Mouse (Mus musculus): ENCODE results near the gene Kcnq2. TPM values are rescaled to one million over a fixed set of nuclear protein-coding genes. Genes with fewer than 3 reads are reported as not detected.

The Kcnq2 gene
- polyA plus RNA-seq, 1 experiment from 2014 or later, result 0.11 TPM

DNA sequence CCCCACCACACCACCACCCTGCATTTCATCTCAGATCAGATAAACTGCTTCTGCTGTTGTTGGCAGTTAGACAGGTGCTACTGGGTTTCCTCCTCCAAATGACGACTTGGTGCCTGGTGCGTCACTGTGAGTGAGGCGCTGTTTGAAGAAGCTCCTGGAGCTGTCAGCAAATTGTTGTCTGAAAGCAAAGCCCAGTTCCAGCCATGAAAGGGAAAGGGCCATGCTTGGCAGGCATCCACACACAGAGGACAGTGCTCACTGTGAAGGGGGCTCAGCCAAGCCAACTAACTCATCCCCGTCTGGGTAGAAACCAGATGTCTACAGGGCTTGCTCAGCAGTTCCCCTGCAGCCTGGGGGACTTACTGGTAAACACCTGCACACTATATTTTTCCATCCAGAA is 6.1 kb downstream of the Kcnq2 start:
- Histone ChIP-seq H3K27ac (ENCODE audit: poor library complexity, severe bottlenecking) (no peak overlapping the region), H3K4me1 (replicated peaks) (no peaks in the 10 kb centered on the region), H3K4me3 (no peak overlapping the region), H3K36me3 (no peaks in the 10 kb centered on the region), H3K4me2 (no peak overlapping the region), H3K9me3 (replicated peaks) (no peaks in the 10 kb centered on the region), H3K9ac (no peak overlapping the region), H3K27me3 (replicated peaks) (peaks cover 56% of the 10 kb centered on the region)
- ATAC-seq (ENCODE audit: insufficient number of reproducible peaks, low FRiP score), result no peak
- WGBS, result 72% methylated on average over 4 of the region's 4 CpGs

DNA sequence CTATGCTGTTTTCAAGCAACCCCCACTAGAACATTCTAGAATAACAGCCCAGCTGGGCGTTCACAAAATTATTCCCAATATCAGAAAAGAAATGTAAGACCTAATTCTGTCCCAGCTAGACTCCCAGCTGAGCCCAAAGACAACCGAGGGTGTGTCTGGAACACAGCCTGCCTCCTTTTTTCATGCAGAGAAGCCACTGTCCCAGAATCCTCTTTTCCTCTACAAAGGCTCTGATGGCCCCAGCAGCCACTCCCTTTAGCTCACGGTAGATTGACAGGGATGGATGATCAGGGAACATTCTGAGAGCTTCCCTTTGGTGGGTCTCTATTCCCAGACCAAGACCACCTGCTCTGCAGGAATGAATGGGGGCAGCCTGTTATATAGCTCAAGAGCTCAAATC is 7.3 kb downstream of the Kcnq2 start:
- Histone ChIP-seq H3K27me3 (replicated peaks) (peaks cover 51% of the 10 kb centered on the region), H3K4me3 (no peak overlapping the region), H3K9me3 (replicated peaks) (no peaks in the 10 kb centered on the region), H3K9ac (no peak overlapping the region), H3K36me3 (no peaks in the 10 kb centered on the region), H3K4me2 (no peak overlapping the region), H3K4me1 (replicated peaks) (no peaks in the 10 kb centered on the region), H3K27ac (ENCODE audit: poor library complexity, severe bottlenecking) (no peak overlapping the region)
- no peak for ATAC-seq (ENCODE audit: insufficient number of reproducible peaks, low FRiP score)
- WGBS, result 49% methylated on average over 3 of the region's 3 CpGs

DNA sequence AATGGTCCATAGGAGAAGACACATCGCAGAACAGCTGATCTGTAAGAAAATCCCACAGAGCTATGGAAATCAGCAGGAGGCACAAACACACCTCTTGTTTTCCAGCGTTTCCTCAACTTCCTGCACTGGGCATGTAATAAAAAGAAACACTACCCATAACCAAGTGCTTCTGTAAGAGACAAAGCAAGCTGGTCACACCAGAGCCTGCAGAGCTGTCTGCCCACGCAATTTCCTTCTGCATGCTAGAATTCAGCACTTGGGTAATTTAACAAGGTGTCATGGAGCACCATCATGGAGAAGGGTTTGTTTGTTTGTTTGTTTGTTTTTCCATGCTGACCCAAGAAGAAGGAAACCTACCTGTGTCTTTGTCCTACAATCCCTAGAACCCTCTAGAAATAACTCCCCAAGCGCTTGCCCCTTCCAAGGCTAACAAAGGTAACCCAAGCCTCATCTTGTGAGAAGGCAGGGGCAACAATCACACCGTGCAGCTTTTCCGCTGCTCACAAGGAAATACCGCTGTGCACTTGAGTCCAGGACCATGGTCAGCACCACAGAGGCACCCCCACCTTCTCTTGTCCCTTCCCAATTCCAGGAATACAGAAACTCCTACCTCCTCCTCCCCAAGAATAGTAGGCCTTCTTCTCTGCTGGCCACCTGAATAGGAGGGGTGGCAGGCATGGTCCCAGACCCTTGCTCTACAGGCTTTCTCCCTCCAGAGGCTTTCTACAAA is 9.2 kb downstream of the Kcnq2 start:
- H3K9ac ChIP-seq, result no peak overlapping the region
- no peaks in the 10 kb centered on the region for H3K4me1 ChIP-seq (replicated peaks)
- ATAC-seq (ENCODE audit: insufficient number of reproducible peaks, low FRiP score), result no peak
- 41% methylated on average over 7 of the region's 7 CpGs for WGBS
- no peak overlapping the region for H3K27ac ChIP-seq (ENCODE audit: poor library complexity, severe bottlenecking)
- H3K27me3 ChIP-seq (replicated peaks), result peaks cover 40% of the 10 kb centered on the region
- H3K36me3 ChIP-seq, result no peaks in the 10 kb centered on the region
- no peak overlapping the region for H3K4me3 ChIP-seq
- H3K9me3 ChIP-seq (replicated peaks), result no peaks in the 10 kb centered on the region
- no peak overlapping the region for H3K4me2 ChIP-seq

DNA sequence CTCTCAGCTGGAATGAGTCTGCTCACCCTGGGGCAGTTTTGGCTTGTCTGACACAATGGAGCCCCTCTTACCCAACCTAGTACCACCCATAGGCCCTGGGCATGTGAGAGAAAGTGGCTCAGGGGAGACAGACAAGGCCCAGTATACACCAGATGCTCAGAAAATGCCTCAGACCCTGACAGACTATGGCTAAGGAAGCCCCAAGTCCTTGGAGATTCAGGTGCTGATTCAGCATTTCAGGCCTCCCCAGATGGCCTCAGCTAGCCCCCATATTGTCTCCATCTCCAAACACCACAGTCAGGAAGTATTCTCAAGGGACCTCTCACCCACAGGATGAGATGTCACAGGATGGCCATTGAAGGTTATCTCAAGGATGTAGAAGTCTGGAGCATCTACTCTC is 12.5 kb downstream of the Kcnq2 start:
- H3K36me3 ChIP-seq, result no peaks in the 10 kb centered on the region
- no peak overlapping the region for H3K4me2 ChIP-seq
- H3K9me3 ChIP-seq (replicated peaks), result no peaks in the 10 kb centered on the region
- H3K27ac ChIP-seq (ENCODE audit: poor library complexity, severe bottlenecking), result no peak overlapping the region
- no peaks in the 10 kb centered on the region for H3K4me1 ChIP-seq (replicated peaks)
- no peak for ATAC-seq (ENCODE audit: insufficient number of reproducible peaks, low FRiP score)
- no peak overlapping the region for H3K9ac ChIP-seq
- no peak overlapping the region for H3K4me3 ChIP-seq
- H3K27me3 ChIP-seq (replicated peaks), result peaks cover 56% of the 10 kb centered on the region

DNA sequence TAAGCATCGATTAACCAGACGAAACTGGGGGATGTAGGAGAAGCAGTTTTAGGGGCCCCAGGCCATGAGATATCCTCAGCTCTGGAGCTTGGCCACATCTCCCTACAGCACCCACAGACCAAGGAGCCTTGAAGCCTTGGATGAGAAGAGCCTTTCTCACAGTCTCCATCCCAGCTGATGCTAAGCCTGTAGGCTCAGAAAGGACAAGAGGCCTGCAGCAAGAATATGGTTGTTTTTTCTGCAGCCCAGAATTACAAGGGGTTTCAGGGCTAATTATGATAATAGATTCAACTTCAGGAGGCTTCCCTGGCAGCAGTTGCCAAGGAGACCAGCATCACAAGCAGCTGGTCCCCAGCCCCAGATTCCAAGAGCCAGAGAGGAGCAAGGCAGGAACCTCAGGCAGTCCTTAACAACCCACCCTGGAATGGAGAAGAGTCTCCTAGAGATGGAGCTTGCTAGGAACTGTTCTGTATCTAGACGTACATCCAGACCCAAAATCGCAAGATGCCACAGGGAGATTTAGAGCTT is 14.1 kb downstream of the Kcnq2 start:
- H3K27ac ChIP-seq (ENCODE audit: poor library complexity, severe bottlenecking), result no peak overlapping the region
- H3K9ac ChIP-seq, result no peak overlapping the region
- H3K4me2 ChIP-seq, result no peak overlapping the region
- no peak for ATAC-seq (ENCODE audit: insufficient number of reproducible peaks, low FRiP score)
- WGBS, result 75% methylated on average over 4 of the region's 4 CpGs
- H3K36me3 ChIP-seq, result no peaks in the 10 kb centered on the region
- no peak overlapping the region for H3K4me3 ChIP-seq
- no peaks in the 10 kb centered on the region for H3K4me1 ChIP-seq (replicated peaks)
- peaks cover 69% of the 10 kb centered on the region for H3K27me3 ChIP-seq (replicated peaks)
- H3K9me3 ChIP-seq (replicated peaks), result no peaks in the 10 kb centered on the region

DNA sequence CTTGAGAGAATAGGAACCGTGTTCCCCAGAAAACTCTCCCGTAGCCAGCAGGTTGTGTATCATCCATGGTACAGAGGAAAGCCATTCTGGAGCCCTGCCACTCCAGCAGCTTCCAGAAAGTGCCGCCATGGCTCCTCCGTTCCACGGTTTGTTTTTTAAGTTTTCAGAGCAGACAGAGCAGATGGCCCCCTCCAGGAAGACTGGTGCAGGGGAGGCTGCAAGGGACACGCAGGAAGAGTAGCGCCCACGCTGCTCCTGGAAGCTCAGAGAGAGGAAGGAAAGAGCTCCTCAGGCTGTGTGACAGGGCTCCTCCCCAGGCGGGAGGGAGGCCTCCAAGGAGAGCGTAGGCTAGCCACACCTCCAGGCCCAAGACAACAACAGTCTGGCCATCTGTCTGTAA is 15.1 kb downstream of the Kcnq2 start:
- no peak for ATAC-seq (ENCODE audit: insufficient number of reproducible peaks, low FRiP score)
- 22% methylated on average over 10 of the region's 10 CpGs for WGBS

DNA sequence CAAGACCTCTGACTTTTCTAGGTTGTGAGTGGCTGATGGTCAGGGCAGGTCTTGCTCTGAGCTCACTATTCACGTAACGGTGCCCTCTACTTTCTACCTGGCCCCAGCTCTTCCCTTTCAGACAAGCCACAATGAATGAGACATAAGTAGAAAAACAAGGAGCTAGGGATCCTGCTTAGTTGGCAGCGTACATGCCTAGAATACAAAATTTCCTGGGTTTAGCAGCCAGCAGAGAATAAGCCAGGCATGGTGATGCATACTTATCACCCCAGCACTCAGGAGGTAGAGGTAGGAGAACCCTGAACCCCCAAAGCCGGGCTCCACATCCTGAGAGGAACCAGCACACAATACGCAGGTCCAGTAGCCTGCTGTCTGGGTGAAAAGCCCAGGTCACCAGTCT is 18.7 kb downstream of the Kcnq2 start:
- H3K4me1 ChIP-seq (replicated peaks), result no peaks in the 10 kb centered on the region
- no peak for ATAC-seq (ENCODE audit: insufficient number of reproducible peaks, low FRiP score)
- peaks cover 71% of the 10 kb centered on the region for H3K27me3 ChIP-seq (replicated peaks)

More for the DNA sequence above, 15.1 kb downstream of the Kcnq2 start:
- Histone ChIP-seq H3K27ac (ENCODE audit: poor library complexity, severe bottlenecking) (no peak overlapping the region), H3K9me3 (replicated peaks) (no peaks in the 10 kb centered on the region), H3K4me2 (no peak overlapping the region), H3K4me3 (no peak overlapping the region), H3K27me3 (replicated peaks) (peaks cover 64% of the 10 kb centered on the region), H3K4me1 (replicated peaks) (no peaks in the 10 kb centered on the region), H3K9ac (no peak overlapping the region), H3K36me3 (no peaks in the 10 kb centered on the region)

DNA sequence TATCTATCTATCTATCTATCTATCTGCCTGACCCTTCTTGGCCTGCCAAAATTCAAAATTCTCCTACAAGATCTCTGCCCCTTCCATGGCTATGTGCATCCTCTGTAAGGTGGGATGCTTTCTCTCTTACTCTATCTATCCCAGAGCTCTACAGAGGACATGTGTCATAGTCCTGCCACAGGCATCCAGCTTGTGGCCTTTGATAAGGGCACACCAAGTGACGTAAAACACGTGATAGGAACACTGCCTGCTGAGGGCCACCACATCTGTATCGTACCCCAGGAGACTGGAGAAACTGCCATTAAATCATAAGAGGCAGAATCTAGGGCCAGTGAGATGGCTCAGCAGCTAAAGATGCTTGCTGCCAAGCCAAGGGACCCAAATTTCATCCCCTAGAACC is 19.7 kb downstream of the Kcnq2 start:
- Histone ChIP-seq H3K36me3 (no peaks in the 10 kb centered on the region), H3K27ac (ENCODE audit: poor library complexity, severe bottlenecking) (no peak overlapping the region), H3K27me3 (replicated peaks) (peaks cover 67% of the 10 kb centered on the region), H3K4me2 (no peak overlapping the region), H3K4me1 (replicated peaks) (no peaks in the 10 kb centered on the region), H3K9me3 (replicated peaks) (no peaks in the 10 kb centered on the region), H3K9ac (no peak overlapping the region), H3K4me3 (no peak overlapping the region)
- 55% methylated on average over 3 of the region's 3 CpGs for WGBS
- ATAC-seq (ENCODE audit: insufficient number of reproducible peaks, low FRiP score), result no peak

More for the DNA sequence above, 18.7 kb downstream of the Kcnq2 start:
- H3K27ac ChIP-seq (ENCODE audit: poor library complexity, severe bottlenecking), result no peak overlapping the region
- no peak overlapping the region for H3K4me3 ChIP-seq
- 74% methylated on average over 5 of the region's 5 CpGs for WGBS
- no peak overlapping the region for H3K9ac ChIP-seq
- no peaks in the 10 kb centered on the region for H3K9me3 ChIP-seq (replicated peaks)
- H3K36me3 ChIP-seq, result no peaks in the 10 kb centered on the region
- H3K4me2 ChIP-seq, result no peak overlapping the region

DNA sequence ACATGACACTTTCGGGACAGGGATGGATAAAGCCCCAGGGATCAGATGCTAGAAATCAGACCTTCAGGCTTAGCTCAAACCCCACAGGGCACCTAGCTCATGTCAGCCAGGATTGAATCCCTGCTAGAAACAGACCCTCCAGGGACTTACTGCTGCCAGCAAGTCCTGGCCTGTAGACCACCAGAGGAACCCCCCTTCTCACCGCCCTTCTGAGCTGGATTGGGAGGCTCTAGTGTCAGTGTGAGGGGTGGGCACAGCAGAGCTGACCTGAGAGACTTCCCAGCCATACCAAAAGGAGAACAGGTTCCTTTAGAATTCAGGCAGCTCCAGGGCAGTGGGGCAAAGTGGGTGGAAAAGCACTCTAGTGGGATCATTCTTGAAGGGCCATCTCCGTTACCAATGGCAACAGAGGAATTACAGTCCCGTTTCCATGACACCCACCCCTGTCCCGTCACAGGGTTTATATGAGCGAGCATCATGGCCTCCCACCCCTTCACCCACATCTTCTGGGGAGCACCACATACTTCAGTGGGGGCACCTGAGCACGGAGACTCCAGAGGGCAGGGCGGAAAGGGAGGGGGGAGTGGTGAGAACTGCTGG is 21.2 kb downstream of the Kcnq2 start:
- WGBS, result 69% methylated on average over 8 of the region's 8 CpGs
- H3K9me3 ChIP-seq (replicated peaks), result no peaks in the 10 kb centered on the region
- no peak for ATAC-seq (ENCODE audit: insufficient number of reproducible peaks, low FRiP score)

DNA sequence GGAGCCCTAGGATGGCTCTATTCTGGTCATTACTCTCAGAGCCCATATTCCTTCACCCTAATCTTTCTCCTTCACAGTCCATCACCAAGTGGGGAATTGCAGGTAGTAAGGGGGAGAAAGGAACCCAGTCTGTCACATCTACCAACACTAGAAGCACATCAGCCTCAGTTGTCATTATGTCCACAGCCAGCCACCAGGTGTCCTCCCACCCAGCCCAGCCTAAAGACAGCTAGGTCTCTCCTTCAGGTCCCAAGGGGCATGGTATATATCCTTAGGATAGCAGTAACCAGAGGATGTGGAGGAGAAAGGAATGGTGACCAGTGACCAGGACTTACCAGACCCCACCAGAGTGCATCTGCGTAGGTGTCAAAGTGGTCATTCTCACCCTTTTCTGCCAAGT is 23.4 kb downstream of the Kcnq2 start:
- H3K27me3 ChIP-seq (replicated peaks), result peaks cover 36% of the 10 kb centered on the region
- no peaks in the 10 kb centered on the region for H3K4me1 ChIP-seq (replicated peaks)
- no peak overlapping the region for H3K4me2 ChIP-seq
- ATAC-seq (ENCODE audit: insufficient number of reproducible peaks, low FRiP score), result no peak
- no peaks in the 10 kb centered on the region for H3K9me3 ChIP-seq (replicated peaks)
- H3K9ac ChIP-seq, result no peak overlapping the region
- 81% methylated on average over 1 of the region's 1 CpGs for WGBS
- no peaks in the 10 kb centered on the region for H3K36me3 ChIP-seq
- no peak overlapping the region for H3K4me3 ChIP-seq
- H3K27ac ChIP-seq (ENCODE audit: poor library complexity, severe bottlenecking), result no peak overlapping the region

More for the DNA sequence above, 21.2 kb downstream of the Kcnq2 start:
- Histone ChIP-seq H3K27ac (ENCODE audit: poor library complexity, severe bottlenecking) (no peak overlapping the region), H3K27me3 (replicated peaks) (peaks cover 55% of the 10 kb centered on the region), H3K4me1 (replicated peaks) (no peaks in the 10 kb centered on the region), H3K9ac (no peak overlapping the region), H3K4me2 (no peak overlapping the region), H3K36me3 (no peaks in the 10 kb centered on the region), H3K4me3 (no peak overlapping the region)

DNA sequence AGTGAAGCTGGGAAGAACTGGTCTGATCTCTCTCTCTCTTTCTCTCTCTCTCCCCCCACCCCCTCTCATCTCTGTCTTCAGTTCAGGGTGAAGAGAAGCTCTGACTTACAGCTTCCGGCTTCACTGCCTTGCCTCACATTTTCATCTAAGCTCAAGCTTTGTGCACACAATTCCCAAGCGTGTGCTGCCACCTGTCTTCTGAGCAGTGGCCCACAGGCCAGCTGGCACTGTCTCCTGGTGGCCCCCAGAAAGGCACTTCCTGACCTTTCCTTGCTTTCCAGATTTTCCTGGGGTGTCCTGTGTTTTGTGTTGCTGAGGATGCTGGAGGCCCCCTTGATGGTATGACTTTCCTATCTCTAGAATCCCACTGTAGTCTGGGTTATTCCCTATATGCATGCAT is 31.0 kb downstream of the Kcnq2 start:
- no peak for ATAC-seq (ENCODE audit: insufficient number of reproducible peaks, low FRiP score)
- H3K9me3 ChIP-seq (replicated peaks), result no peaks in the 10 kb centered on the region
- WGBS, result 47% methylated on average over 2 of the region's 2 CpGs

More for the DNA sequence above, 31.0 kb downstream of the Kcnq2 start:
- no peak overlapping the region for H3K4me2 ChIP-seq
- H3K27me3 ChIP-seq (replicated peaks), result peaks cover 18% of the 10 kb centered on the region; the same call in 1 of the 2 replicates
- H3K9ac ChIP-seq, result no peak overlapping the region
- H3K27ac ChIP-seq (ENCODE audit: poor library complexity, severe bottlenecking), result no peak overlapping the region
- no peak overlapping the region for H3K4me3 ChIP-seq
- H3K4me1 ChIP-seq (replicated peaks), result no peaks in the 10 kb centered on the region
- H3K36me3 ChIP-seq, result no peaks in the 10 kb centered on the region

Data from heart, embryonic 12.5 days (tissue).